Mouse (Mus musculus): ENCODE measurements around the gene Fgd2.
"Not testable (repeated sequence)": the region's sequence is repeated elsewhere in the genome, so short reads cannot be mapped to it uniquely, and the experiment has no call there.

The Fgd2 gene

GRCm38 (mm10) chr17:29336266-29336990 is 24.3 kb upstream of the Fgd2 start:
- DNase-seq (ENCODE audit: low spot score) = no peak

- no peak for DNase-seq (ENCODE audit: low spot score)
Observed at GRCm38 (mm10) chr17:29337979-29338823, 22.5 kb upstream of the Fgd2 start.

GRCm38 (mm10) chr17:29339170-29339768 is 21.4 kb upstream of the Fgd2 start:
- DNase-seq (ENCODE audit: low spot score) = no peak

- DNase-seq (ENCODE audit: low spot score) = no peak
Observed at GRCm38 (mm10) chr17:29340406-29341261, 20.1 kb upstream of the Fgd2 start.

- no peak for DNase-seq (ENCODE audit: low spot score)
Observed at GRCm38 (mm10) chr17:29341591-29342003, 19.1 kb upstream of the Fgd2 start.

DNA sequence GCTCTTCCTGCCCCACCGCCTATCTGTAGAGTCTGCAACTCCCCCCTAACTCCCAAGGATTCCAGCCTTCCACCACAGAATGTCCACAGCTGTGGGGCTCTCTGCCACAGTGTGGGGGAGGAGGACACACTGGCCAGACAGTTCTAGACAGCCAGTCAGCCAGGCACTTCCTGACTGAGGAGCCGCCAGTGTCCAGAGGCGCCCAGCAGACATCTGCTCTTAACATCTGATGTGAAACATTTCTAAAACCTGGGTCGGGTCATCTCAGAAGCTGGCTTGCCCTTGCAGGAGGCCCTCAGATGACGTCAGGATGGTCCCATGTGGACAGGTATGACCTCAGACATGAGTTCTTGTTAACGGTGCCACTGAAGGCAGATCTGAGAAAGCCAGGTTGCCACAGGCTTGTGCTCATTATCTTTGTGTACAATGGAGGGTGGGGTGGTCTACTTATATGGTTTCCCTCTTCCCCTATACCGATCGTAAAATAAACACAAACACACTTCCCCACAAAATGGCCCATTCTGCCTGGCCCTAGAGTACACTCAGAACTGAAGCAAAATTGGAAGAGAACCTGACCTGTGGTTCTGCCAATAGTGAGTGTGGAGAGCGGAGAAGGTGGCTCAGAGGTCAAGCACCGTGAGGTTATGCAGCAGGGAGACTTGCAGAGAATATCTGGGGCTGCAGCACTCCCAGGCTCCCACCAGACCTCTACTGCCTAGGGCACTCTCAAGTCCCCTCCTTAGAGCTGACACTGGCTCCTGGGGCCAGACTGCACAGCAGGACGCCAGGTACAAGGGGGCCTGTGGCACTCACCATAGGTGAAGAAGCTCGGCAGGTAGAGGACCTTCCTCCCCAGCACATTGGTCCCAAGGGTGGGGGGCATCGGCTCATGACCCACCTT is 18.5 kb upstream of the Fgd2 start:
- DNase-seq (ENCODE audit: low spot score) = no peak

DNA sequence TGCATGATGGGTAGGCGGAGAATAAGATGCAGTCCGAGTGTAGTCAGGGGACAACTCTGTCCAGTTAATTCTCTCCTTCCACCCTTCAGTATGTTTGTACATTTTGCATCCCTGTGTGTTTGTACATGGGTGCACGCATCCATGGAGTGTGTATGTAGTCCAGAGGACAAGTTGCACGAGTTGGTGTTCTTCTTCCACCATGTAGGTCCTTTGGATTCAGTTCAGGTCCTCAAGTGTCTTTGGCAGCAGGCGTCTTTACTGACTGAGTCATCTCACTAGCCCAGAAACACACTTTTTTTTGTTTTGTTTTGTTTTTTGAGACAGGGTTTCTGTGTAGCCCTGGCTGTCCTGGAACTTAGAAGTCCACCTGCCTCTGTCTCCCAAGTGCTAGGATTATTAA is 17.5 kb upstream of the Fgd2 start:
- DNase-seq (ENCODE audit: low spot score) = no peak

GRCm38 (mm10) chr17:29345272-29345671 is 15.4 kb upstream of the Fgd2 start:
- DNase-seq (ENCODE audit: low spot score) = no peak

DNA sequence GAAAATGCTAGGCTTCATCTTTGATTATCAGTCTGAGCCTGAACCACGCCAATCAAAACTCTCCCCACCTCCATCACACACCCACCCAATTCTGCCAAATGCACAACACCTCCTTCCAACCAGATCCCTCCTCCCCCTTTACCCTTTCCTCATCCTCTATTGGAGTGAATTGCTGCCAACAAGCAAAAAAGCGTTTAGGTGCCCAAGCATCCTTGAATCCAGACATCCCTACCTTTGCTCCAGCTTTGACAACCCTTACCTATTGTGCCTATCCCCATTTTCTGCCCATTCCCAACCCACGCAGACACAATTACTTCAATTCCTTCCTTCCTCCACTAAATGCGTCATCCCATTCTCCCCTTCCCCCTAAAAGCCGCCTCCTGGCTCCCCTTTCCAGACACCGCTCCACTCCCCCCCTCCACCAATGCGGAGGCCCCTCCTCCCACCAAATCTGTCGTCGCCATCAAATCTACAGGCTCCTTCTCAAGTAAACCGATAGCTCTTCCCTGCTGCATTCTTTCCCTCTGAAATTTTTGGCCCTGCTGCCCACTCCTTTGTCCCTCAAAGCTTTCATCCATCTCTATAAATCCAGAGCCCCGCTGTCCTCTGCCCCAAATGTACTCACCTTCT is 14.1 kb upstream of the Fgd2 start:
- peak; percentile 69 for DNase-seq (ENCODE audit: low spot score)

- DNase-seq (ENCODE audit: low spot score) = no peak
Observed at GRCm38 (mm10) chr17:29347126-29347644, 13.5 kb upstream of the Fgd2 start.

GRCm38 (mm10) chr17:29347645-29348256 is 13.0 kb upstream of the Fgd2 start, which contains the start of gene Mtch1:
Mtch1 (minus strand) TSS chr17:29347934.
- peak; percentile 99 for DNase-seq (ENCODE audit: low spot score)

DNA sequence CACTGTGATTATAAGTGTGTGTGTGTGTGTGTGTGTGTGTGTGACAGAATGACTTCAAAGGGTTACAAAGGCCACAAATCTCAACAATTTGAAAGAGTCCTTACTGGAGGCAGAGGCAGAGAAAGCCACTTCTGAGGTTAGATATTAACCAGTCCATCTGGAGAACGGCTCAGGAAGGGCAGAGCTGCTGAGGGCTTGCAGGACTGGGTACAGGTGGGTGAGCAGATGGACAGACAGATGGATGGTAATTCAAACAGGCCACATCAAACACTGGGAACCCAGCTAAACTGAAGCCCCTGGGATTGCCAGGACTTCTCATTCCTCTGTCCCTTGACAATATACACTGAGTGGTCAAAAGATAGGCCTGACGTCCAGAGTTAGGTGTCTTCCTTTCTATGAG is 11.7 kb upstream of the Fgd2 start:
- no peak for DNase-seq (ENCODE audit: low spot score)

DNA sequence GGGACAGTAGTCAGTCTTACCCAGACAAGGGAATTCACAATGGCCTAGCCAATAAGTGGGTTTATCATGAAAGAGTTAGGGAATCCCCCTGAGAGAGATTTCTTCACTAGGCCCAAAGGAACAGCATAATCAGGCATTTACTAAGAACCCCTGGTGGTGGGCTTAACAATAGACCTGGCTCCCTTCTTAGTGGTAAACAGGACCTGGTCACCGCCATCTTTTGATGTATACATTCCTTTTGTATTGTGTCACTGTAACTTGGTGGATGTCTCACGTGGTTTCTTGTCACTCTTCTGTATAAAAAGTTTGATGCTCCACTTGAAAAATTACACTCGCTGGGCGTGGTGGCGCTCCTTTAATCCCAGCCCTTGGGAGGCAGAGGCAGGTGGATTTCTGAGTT is 9.7 kb upstream of the Fgd2 start:
- not testable (repeated sequence) for DNase-seq (ENCODE audit: low spot score)

DNA sequence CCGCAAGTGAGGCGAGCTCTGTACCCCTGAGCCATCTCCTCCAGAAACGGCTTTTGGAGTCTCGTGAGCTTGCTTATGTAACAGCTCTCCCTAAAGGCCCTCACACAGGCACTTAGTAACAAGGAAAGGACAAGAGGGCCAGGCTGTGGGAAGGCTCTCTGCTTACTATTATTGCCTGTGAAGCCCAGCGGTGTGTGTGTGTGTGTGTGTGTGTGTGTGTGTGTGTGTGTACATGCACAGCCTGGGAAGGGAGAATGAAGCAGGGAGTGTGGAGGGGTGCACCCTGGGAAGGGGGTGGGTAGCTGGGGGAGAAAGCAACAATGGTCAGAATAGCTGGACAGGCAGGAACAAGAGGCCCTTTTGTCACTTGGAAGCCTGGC is 5.3 kb upstream of the Fgd2 start:
- peak; percentile 78 for DNase-seq (ENCODE audit: low spot score)

GRCm38 (mm10) chr17:29355841-29356478 is 4.8 kb upstream of the Fgd2 start:
- no peak for DNase-seq (ENCODE audit: low spot score)

- DNase-seq (ENCODE audit: low spot score) = peak; percentile 93
Observed at GRCm38 (mm10) chr17:29356479-29356856, 4.2 kb upstream of the Fgd2 start.

GRCm38 (mm10) chr17:29356882-29357281 is 3.8 kb upstream of the Fgd2 start:
- no peak for DNase-seq (ENCODE audit: low spot score)

- DNase-seq (ENCODE audit: low spot score) = no peak
Observed at GRCm38 (mm10) chr17:29358928-29359327, 1.8 kb upstream of the Fgd2 start.

DNA sequence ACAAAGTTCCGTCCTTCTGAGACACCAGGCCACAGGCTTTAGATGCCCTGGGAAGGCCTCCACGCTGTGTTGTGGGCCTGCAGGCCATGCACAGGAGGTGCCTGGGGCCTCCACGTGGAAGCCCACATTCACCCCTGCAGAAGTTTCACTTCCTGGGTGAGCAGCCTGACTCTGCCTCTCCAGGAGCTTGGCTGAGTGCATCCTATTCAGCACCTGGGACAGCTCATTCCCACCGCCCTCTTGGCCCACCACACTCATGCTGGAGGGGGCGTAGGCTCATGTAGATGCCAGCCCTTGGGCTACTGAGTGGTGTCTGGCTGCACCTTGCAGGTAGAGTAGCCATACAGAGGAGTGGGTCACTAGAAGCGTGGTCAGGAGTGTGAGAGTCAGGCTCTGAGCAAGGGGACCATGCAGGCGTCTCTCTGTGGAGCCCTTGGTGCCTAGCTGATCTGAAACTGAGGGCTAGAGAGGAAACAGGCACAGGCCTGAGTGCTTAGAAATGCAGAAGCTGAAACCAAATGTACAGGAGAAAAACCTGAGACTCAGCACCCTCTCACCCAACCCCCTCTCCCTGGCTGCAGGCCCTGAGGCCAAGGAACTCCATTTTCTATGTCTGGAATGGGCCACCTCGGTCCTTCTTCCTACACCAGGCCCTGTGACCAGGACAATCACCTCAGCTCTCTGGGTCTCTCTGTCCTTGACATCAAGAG is 1.4 kb downstream of the Fgd2 start:
- peak; percentile 49 for DNase-seq (ENCODE audit: low spot score)
